Mouse (Mus musculus) monocyte, adult 2 months (primary cell): ENCODE measurements around the gene Hdac5.

Experiments
- DNase-seq, 2 experiments: peaks; one replicate each; pipeline ENCODE4 v3.0.0; 2022; ENCODE audit warnings: low spot score in 2 of 2, low read depth in 1 of 2

Gene Hdac5

DNA sequence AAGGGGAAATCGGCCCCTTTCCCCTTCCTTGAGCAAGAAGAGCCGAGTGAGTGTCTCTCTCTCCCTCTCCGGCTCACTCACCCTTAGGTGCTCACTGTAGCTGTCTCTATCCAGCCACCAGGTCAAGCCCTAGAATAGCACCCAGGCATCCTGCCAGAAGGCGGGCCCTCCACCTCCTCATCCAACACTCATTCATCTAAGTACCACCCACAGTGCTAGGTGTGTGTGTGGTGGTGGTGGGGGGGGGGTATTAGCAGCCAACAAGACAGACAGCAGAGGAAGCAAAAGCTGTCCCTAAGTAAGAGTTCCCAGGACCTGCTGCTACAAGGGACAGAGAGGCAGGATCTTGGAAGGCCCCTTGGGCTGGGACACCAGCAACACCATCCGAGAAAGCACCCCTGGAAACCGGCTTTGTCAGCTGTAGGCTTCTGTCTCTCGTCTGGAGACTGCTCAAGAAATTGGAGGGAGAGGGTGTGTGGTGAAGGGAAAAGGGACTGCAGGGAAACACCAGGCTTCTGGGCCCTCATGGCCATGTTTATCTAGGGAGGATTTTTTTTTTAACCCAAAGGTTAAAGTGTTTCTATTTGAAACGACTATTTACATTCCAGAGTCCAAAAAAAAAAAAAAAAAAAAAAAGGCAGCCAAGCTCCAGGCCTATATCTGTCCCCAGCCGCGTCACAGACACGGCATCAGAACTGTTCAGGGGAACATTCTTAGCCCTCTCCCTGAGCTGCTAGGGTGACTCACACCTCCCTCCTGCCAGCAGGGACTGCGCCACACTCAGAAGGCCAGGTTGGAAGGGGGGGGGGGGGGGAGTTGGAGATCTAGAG lies 13.7 kb downstream of the Hdac5 start:
- no peak for DNase-seq

DNA sequence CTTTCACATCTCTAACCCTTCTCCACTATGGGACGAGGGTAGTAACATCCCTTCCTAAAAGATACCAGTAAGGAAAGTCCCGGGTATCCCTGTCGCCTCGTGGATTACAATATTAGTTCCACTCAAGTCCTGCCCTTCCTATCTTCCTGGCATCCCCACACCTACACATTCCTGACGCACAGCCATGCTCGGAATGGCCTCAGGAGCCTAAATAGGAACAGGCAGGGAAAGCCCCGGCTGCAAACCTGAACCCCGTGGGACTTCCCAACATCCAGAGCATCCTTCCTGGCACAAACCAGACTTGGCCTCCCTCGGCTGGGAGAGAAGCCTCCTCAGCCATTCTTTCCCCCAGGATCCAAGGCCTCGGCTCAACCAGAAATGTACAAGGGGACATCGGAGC lies 14.5 kb downstream of the Hdac5 start:
- DNase-seq, result no peak

DNA sequence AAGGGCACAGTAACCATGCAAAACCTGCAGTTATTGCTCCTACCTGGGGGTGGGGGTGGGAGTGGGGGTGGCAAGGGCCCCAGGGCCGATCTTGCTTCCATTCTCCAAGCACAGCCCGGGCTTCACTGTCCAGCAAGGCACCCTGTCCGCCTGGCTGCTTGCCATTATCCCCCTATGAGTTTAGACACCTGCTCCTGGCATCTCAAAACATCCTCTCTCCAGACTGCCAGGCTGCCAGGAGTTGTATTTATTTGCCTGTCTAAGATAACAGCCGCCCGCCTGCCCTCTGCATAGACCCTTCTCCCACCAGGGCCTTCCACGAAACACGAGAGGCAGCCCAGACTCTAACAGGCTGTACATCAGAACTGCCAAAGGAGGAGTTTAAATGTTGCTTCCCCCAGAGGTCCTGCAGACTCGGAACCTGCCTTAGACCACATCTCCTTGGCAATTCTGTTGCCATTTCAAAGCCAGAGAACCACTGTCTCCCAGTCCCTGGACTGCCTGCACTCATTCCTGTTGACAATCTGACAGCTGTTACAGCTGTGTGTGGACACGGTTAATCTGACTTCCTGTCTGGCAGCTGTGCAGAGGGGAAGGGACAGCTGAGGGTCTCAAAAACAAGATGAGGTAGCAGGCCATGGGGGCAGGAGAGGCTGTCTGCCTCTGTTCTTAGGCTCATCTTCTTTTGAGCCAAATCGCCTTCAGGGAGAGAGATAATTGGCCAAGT lies 15.4 kb downstream of the Hdac5 start:
- no peak for DNase-seq

DNA sequence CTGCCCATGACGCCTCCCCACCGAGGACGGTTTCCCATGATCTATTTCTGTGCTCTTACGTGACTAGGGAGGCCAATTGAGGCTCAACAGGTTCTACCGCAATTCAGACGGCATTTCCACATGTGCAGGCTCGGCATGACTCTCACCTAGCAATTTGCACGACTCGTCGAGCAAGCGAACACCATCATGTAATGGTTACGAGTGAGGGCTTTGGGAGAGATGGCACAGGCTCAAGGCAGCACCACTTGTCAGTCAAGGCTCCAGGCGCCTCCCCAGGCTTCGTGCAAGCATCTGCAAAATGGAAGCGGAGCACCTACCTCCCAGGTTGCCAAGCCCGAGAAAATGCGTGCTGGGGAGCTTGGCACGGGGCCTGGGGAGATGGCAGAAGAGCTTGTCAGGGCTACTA lies 18.0 kb downstream of the Hdac5 start:
- DNase-seq, result no peak

DNA sequence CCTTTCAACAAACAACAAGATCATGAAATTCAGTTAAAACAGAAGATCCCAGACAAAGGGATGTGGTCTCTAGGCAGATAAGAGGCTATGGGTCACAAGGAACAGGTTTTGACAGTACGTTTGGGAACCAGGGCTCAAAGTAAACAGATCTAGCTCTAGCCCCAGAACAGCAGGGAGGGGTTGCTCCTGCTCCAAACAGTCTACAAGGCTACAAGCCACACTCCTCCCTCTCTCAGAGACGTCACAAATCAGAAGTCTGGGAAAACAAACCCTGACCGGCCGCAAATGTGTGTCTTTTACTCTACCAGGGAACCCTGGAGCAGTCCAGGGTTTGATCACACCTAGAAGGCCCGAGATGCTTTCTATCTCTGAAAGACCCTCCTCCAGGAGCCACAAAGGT lies 19.0 kb downstream of the Hdac5 start:
- DNase-seq, result no peak

DNA sequence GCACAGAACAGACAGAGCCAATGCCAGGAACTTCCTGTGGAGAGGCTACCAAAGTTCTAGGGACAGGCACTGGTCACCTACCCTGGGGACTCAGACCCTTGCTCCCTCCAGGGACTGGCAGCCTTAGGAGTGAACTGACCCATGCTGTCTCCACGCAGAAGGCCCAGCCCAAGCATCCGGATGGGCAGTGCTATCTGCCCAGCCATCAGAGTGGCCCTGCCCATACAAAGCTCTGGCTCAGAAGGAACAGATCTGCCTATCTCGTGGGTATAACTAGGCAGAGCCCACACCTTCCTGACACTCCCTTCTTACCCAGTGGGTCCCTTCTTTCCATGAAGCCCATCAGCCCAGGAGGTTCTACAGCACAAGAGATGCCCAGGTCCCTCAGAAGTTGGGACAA lies 19.8 kb downstream of the Hdac5 start:
- DNase-seq, result no peak

DNA sequence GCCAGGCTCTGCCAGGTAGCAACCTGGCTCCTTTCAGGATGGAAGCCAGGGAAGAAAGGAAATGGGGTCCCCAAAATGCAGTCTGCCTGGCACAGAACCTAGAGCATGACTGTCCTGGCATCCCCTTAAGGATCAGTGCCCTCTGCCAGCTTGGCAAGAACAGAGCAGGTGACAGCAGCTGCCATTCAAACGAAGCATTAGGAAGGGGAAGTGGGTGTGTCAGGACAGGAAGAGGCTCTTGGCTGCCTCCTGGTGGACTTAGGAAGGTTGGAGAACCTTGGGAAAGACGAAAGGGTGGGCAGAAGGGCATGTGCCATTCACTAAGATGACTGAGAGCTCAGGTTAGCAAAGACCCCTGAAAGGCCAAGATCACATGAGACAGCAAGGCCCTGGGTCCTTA lies 20.2 kb downstream of the Hdac5 start:
- DNase-seq, result no peak

DNA sequence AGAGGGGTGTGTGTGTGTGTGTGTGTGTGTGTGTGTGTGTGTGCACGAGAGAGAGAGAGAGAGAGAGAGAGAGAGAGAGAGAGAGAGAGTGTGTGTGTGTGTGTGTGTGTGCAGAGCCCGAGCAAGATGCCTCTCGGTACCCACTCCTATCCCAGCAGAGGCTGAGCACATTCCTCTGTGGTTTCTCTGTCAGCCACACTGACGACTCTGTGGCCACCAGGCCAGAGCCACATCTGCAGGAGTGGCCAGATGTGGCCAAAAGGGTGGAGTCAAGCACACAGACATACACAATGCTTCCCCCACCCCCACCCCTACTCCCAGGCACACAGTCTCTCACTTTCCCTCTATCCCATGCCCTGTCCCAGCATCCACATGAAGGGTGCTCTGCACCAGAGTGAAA lies 21.1 kb downstream of the Hdac5 start:
- no peak for DNase-seq

DNA sequence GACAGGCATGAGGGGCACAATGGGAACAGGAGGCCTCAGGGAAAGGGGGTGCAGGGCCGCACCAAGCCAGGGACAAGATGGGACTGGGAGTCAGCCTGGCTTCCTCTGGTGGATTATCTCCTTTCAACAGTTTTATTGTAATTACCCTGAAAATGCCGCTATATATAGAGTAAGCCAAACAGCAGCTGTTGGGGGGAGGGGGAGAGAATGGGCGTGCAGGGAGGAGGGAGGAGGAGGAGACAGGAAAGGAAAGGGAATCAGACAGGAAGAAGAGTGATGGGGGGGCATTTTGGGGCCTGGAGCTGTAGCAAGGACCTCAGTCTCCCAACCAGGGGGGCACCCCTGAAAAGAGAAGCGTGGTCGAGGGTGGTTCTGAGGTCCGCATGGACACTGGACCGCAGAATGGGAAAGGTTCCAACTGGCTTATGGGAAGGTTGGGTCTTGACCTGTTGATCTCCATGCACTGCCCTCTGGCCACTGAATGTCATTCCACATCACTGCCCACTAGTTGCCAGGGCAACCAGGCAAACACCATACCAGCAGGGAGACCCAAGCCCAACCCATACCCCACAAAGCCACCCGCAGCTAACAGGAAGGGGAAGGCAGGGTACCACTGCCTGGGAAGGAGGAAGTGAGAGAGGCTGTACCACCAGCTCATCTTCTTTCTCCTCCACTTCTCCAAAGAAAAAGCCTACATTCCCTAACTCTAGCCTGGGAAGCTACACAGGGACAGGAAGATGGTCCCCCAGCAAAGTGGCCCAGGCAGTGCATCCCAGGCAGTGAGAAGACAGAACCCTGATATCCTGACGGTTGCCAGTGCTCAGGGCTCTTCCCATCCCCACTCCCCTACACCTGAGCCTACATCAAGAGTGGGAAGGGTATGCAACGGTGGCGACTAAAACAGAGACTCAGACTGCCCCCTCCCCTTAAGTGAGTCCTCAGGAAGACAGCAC lies 21.9 kb downstream of the Hdac5 start:
- no peak for DNase-seq

DNA sequence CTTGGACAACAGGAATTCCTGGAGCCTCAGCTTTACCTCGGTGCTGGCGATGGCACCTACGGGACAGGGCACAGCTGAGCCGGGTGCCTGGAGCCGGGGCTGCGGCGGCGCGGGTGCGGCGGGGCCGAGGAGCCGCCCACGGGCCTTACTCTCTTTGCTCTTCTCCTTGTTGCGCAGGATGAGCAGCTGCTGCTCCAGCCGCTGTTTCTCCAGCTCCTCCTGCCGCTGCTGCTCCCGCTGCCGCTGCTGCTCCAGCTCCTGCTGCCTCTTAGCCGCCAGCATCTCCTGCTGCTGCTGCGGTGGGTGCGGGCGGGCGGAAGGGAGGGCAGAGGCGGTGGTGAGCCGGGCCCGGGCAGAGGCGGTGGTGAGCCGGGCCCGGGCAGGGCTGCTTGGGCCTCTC lies 23.5 kb downstream of the Hdac5 start:
- no peak for DNase-seq

DNA sequence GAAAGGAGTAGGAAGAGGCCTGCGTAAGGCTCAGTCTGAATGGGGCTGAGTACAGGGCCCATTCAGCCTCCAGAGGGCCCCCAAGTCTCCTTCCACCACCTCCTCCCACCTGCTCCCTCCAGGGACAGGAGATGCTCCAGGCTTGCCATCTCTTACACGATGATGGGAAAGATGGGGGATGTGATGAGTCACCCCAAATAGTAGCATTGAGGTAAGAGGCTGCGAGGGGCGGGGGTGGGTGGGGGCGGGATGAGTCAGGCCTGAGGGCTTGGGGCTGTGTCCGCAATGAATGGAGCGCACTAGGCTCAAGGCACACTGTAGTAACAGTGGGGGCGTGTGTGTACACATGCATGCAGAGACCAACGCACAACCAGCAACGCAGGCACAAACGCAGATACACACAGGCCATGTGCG lies 28.6 kb downstream of the Hdac5 start:
- DNase-seq, result no peak

DNA sequence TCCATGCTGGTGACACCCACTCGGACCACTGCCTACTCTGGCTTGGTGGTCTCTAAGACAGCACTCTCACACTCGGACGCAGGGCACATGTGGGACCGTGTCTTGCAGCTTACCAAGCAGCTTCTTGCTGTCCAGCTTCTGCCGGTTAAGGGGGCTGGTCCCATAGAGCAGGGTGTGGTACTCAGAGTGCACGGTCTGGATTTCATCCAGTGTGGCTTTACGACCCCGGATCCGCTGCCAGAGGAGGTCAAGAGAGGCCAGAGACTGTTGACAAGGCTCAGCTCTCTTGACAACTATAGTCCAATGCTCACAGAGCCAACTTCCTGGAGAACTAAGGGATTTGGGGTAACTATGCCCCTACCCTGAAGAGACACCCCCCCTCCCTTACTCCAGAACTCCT lies 30.1 kb downstream of the Hdac5 start:
- DNase-seq, result no peak

DNA sequence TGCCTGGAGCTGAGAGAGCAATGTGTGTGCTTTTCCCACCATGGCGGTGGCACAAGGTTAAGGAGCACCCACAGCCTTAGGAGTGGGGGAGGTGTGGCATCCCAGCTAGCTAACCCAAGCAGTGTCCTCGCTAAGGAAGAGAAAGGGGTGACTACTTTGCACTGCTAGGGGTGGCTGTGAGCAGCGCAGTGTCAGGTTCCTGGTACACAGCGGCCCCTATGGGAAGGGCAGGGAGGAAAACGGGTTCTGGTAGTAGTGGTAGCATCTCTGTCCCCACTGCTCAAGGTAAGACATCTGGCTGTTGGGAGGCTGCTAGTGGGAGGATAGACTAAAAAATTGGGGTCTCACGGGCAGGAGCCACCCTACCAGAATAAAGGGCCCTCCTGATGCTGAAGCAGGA lies 31.7 kb downstream of the Hdac5 start:
- DNase-seq, result no peak

DNA sequence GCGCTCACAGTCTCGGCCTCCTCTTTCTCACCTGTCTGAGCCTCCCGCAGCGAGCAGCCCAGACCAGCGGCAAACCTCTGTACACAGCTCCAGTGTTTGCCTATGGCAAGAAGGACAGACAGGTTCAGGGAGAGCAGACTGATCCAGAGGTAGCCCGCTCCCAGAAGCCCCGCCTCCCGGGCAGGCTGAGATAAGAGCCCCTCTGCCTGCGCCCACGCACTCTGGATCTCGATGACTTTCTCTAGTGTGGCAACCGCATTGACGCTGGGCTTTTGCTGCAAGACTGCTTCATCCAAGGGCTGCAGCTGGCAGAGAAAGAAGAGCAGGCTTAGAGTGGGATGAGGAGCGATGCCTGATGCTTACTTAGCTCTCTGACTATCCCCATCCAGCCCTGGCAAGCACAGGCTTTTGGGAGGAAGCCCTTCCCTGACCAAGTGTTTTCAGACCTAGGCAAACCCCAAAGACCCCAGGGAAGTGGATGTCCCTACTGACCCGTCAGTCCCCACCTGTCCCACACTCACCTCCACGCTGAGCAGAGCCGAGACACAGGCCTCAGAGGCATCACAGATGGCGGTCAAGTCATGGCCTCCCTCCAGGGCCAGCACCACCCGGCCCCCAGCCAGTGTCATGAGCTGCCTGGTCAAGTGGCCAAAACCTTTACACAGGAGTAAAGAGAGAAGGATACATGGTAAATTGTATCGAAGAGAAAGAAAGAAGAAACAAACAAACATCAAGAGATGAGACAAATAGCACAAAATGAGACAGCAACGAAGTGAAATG lies 33.8 kb downstream of the Hdac5 start:
- DNase-seq, result no peak

DNA sequence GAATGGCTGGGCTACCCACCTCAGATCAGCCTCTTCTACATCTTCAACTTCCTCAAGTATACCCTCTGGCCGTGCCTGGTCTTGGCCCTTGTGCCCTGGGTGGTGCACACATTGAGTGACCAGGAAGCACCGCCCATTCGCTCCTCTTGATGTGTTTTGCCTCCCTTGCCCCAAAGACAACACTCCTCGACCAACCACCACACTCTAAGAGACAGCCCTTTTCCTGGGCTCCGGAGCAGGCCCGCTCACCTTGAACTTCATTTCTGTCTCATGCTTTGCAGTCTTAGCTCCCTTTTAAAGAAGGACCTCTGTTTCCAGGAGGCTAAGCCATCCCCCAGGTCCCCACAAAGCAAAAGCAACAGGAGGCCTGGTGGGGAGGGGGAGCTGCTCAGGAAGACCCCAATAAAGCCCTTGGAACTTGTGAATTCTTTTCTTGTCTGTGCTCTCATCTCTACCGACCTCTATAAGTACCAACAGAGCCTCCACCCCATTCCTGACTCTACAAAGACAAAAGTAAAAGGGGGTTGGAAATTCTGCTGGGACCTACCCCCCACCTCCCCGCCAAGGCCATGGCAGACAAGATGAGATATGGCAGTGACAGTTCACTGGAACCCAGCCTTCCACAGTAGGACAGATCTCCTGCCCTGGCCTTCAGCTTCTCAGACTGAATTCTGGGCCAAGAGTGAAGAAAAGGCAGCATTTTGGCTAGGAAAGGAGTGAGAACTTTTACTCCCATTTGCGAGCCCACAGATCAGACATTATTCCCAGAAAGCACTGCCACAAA lies 36.1 kb downstream of the Hdac5 start:
- DNase-seq, result no peak

DNA sequence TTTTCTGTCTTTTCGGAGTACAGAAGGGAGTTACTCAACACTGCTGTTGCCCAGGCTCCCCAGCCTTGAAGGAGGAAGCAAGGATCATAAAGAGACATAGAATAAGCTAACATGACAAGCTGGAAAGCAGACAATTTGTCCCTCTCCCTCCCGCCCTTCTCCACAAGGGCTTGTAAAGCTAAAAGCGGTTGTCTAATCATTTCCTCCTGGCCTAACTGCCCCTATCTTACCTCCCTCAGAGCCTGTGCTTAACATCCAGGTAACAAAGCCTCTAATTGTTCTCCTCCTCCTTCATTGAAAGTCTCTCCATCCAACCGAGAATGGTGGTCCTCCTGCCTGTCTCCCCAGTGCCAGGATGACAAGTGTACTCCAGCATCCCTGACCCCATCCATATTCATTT lies 39.1 kb downstream of the Hdac5 start:
- no peak for DNase-seq

DNA sequence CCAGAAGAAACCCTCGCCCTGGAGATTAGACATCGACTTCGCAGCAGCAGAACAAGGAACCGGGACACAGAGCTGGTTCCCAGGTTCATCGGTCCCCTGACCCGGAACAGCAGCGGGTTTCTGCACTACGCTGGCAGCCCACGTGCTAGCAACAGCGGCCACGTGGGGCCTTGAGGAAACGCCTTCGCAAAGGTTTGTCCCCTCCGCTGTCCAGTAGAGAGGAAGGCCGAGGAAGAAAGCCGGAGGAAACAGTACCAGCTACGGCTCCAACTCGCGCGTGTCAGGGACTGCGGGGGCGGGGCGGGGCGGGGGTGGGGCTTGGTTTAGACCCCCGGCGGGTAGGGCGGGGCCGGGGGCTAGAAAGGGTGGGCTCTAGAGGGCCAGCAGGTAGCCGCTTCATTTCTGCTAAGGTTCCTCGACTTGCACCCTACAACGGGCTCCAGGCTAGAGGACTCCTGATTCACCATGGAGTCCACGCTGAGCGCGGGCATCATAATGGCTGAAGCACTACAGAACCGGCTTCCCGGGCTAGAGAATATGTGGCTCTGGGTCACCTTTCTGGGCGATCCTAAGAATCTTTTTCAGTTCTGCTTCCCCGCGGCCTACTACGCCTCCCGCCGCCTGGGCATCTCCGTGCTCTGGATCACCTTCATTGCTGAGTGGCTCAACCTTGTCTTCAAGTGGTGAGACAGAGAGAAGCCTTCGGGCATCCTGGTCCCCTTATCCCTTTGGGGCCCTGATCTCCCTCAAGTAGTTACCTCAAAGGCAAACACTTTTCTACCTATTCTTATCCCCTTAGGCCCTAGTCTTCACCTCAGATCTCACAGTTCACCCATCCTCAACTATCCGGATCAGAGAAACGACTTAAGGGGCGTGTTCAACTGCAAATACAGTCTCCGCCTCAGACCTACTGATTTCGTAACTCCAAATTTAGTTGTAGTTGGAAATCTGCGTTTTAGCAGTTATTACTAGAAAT lies 40.2 kb downstream of the Hdac5 start, which contains the start of gene G6pc3:
G6pc3 (plus strand) TSS at position 160 of the 976 bp plus-strand sequence.
- DNase-seq, result peak; percentile 59 to 75

DNA sequence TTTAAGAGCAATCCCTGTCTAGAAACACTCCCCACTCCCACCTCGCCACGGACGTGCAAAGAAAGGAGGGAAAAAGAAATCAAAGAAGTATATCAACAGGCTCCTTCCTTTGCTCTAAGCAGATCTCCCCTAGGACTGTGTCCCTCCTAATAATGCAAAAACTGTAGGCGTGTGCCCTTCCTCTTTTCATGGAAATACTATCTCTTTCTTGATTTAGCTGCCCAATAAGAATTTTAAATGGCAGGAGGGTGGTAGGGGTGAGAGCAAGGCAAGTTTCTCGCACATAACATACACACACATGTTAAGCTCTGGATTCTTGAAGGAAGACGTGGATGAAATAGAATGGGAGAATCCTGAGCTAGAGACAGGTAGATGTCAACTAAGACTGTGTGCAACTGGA lies 41.0 kb downstream of the Hdac5 start:
- no peak for DNase-seq

DNA sequence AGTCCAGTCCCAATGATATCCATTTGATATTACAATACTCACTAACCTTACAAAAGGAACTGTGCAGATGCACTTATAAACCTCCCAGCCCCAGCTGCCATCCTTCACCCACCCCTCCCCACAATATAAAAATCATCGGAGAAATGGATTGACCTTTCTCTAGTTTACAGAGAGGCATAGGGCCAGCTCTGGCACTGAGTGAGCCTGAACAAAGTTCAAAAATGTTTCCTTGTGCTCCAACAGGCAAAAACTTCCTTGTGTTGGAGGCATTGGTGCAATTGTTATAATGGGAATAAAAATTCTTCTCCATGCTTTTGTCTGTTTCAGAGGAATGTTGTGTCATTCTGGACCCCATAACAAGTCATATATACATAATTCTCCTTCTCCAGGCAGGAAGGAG lies 43.7 kb downstream of the Hdac5 start:
- DNase-seq, result no peak
